Mouse (Mus musculus) frontal cortex, postnatal 14 days (tissue): ENCODE results near the gene Slc6a12.
"Not testable (repeated sequence)": the region's sequence is repeated elsewhere in the genome, so short reads cannot be mapped to it uniquely, and the experiment has no call there.

Experiments
- DNase-seq, 2 experiments: peaks; one replicate each; pipeline ENCODE4 v3.0.0; 2022; ENCODE audit warnings: low spot score in 2 of 2

Gene Slc6a12

DNA sequence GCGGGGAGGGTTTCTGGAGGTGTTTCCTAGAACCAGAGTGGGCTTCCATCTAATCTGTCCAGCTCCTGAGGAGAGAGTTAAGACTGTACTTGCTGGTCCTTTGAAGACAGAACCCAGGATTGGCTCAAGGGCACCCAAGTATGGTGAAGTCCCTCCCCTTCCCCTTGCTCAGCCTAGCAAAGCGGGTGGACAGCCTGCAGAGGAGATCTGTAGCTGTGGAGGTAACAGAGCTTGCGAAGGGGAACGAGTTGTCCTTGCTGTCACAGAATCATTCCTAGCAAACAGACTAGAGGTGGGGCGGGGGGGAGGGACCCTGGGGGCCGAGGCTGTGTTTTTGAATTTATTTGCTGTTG is 871 bp downstream of the Slc6a12 start:
- DNase-seq: no peak

DNA sequence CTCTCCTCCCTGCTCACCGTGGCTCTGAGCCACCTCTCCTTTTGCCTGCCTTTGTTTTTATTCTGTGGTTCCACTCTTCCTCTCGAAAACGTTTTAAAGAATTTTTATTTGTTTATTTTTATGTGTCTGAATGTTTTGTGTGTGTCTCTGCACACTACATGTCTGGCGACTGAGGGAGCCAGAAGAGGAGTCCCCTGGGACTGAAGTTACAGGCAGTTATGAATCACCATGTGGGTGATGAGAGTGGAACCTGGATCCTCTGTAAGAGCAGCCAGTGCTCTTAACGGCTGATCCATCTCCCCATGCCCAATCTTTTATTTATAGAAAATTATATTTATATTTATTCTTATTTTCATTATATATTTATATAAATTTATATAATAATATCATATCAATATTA is 1.5 kb downstream of the Slc6a12 start:
- no peak for DNase-seq

DNA sequence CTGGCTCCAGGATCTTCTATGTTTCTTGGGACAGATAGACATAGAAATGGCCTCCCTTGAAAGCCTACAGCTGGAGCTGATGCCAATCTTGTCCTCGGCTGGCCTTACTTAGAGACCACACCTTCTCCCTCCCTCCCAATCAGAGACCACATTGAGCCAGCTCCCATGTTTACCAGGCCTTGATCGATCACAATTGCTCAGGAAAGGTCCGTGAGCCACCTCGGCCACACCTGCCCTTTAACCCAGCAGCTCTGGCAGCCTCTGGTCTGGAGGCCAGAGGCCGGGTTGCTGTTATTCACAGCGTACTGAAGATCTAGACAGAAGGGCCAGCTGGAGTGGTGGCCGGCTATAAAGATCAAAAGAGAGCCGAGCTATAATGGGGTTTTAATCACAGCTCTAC is 3.6 kb downstream of the Slc6a12 start:
- DNase-seq: no peak

DNA sequence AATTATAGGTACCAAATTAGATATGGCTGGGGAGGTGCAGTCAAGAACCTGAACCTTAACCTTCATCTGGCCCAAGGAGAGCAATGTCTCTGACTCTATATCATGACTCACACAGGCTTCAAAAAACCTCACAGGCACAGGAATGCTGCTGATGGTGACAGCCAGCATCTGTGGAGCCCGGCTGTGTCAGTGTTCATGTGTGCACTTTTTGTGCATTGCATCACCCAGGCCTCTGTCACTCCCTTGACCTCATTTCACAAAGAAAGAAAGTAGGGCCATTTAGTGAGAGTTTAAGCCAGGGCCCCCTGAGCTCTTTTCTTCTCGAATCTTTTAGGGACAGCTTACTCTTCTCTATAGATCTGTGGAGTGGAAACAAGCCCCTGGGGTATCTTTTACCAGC is 9.4 kb downstream of the Slc6a12 start:
- no peak for DNase-seq

DNA sequence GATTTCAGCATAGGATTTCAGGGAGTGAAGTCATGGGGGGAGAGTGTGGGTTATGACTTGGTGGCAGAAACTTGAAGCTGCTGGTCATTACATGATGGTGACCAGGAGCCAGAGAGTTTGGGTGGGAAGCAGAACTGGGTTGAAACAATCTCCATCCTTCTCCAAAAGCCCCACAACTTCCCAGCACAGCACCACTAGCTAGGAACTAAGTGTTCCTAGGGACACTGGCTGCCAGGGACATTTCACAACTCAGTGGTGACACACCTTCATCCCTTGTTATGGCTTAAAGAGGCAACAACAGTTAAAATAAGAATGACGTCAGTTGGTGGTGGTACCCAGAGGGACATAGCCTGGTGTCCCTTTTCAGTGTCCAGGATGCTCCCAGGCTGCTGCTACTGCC is 13.2 kb downstream of the Slc6a12 start:
- no peak for DNase-seq

DNA sequence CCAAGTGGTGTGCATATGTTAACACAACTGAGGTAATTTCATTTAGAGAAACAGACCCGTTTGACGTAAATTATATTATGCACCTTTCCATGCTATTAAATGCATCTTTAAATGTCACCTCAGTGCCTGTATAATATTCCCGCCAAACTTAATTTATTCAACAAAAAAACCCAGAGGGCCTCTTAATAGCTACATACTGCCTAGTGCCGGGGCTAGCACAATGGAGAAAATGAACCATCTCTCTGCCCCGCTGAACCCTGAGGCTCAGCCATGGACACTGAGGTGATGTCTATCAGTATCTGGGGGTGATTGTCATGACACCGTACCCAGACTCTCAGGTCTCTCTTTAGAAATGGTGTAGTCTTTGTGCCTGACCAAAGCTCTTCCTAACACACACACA is 14.4 kb downstream of the Slc6a12 start:
- no peak for DNase-seq

DNA sequence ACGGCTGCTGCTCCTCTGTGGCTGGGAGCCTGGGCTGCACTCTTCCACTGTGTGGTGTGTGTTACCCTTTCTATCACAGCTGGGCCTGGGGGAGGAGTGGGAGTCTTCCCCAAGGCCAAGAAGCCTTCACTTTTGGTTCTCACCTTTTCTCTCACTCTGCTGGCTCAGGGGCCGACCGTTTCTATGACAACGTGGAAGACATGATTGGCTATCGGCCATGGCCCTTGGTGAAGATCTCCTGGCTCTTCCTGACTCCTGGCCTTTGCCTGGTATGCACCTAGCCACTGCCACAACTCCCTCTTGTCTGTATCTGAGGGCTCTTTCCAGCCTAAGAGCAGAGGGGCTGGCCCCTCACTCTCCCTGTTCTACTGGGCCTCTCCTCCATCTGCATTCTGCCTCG is 20.2 kb downstream of the Slc6a12 start:
- DNase-seq: no peak

DNA sequence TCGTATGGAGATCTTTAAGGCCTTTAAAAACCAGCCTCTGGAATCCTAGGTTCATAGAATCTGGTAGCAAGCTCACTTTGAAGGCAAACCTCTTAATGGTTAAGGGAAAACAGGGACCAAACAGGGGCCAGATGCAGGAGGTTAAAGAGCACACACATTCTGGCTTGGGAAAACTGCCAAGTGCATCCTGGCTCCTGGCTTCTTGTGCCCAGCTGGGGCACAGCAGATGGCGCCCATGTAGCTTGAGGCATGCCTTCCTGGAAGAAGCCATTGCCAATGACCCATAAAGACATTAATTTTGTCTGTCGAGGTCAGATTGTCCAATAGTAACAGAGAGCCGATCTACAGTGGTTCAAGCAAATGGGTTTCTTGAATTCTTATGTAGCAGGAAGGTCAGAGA is 21.1 kb downstream of the Slc6a12 start:
- DNase-seq: no peak

DNA sequence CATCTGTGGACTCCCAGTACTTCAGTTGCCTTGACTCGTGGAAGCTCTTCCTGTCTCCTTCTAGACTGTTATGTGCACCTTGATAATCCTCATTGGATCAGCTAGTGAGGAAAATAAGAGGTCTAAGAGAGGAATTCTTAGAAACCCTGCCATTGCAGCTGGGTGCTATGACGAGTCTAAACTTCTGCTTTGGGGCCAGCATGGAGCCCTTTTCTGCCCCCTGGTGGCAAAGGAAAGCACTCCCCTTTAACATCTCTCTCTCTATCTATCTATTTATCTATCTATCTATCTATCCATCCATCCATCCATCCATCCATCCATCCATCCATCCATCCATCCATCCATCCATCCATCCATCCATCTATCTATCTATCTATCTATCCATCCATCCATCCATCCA is 23.7 kb downstream of the Slc6a12 start:
- not testable (repeated sequence) for DNase-seq

DNA sequence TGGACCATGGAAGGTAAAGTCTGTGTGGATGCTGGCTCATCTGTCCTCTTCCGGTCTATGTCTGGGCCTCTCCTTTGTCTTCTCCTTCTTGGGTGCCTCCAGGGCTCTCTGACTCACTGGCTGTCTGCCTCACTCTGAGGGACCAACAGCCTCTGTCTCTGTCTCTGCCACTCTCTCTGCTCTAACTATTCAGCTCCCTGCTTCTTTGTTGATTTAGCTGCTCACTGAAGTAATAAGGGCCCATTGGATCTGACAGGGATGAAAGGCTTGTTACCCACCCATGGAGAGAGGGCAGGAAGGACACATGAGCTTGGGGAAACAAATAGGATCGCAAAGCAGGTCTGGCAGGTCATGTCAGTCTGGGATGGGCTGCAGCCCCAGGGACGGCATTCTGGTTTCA is 24.2 kb downstream of the Slc6a12 start:
- DNase-seq: no peak

DNA sequence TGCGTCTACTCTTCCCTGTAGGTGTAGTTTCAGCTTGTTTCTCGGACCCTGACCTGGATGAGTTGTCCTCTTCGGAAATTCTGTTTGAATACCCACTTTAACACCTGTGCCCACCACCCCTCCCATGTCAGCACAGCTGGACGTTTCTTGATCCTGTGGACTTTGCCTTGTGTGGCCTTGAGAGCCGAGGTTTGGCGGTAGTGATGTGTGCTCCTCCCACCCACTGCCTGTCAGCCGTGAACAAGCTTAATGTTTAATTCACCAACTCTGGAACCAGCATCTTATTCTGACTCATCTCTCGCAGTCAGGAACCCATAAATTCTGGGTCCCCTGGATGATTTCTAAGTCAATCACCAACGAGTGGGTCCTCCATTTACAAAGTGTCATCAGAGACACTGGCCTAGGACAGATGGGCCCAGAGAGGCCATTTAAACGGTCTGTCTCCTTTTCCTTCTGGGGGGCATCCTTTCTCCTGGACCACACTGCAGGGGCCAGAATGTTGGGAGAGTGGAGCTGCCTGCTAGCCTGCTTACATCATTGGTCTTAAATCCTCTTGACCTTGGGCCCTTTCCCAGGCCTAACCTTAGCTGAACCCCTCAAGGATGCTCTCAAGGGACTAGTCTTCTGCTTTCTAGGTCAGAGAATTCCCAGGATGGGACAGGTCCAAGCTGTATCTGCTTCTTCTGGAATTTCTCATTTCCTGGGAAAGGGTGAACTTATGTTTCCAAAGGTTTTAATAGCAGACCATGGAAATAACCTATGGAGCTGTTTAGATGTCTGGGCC is 28.5 kb downstream of the Slc6a12 start:
- DNase-seq: no peak

DNA sequence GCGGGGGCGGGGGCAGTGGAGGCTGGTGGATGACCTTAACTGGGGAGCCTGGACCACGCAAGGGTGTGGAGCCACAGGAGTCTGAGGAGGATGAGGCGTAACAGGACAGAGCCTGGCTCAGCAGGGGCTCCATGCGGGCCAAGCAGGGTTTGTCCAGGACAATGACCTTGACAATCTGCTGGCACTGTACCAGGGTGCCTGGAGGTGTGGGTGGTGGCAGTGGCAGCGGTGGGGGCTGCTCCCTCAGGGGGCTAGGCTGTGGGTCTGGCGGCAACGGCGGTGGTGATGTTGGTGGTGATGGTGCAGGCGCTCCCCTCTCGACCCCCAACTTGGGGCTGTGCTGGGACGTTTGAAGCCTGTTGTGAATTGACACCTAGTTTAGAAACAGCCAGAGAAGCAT is 33.3 kb downstream of the Slc6a12 start:
- no peak for DNase-seq

DNA sequence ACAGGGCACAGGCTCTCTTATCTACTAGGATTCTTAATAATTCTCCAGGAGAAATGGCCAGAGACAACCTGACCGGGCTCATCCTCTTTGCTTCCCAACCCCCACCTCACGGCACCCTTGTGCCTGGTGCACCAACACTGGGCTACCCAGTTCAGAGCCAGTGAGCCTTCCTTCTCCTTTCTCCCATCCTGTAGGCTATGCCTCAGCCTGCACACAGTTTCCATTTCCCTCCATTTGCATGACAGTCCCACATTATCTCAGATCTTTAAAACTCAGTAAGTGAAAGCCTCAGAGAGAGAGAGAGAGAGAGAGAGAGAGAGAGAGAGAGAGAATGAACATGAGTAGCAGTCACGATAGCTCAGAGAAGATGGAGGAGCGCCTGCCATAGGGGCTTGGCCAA is 35.4 kb downstream of the Slc6a12 start:
- DNase-seq: no peak

DNA sequence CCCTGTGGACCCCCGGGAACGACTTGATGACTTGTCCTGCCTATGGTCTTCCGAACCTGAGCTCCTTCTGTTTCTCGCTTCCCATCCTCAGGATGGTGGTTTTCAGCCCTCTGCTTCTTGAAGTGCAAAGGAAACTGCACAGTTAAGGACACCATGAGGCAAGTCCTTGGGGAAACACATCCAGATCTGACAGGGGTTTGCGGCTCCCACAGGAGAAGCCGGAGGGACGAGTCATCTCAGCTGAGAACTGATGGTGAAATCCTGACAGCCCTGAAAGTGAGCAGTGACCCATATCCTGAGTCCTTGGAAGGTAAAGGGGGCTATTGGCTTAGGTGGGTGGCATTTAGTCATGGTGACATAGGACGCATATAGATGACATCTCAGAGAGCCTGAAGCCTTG is 37.7 kb downstream of the Slc6a12 start:
- DNase-seq: no peak

DNA sequence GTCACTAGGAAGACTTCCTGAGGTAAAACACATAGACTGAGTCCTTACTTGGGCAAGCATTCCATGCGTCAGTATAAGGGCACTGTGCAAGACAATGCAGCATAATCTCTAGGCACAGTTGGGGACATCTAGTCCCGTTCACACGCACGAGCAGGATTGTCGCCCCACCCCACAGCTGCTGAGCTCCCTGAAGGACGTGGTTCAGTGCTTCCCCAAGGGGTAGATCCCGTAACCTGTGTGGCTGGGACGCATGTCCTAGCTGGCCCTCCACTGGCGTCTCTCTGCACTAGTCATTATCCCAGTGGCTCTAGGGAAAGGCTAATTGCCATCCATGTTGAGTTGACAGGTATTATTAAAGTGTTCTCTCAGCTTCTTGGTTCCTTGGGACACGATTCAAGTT is 39.2 kb downstream of the Slc6a12 start:
- DNase-seq: no peak

DNA sequence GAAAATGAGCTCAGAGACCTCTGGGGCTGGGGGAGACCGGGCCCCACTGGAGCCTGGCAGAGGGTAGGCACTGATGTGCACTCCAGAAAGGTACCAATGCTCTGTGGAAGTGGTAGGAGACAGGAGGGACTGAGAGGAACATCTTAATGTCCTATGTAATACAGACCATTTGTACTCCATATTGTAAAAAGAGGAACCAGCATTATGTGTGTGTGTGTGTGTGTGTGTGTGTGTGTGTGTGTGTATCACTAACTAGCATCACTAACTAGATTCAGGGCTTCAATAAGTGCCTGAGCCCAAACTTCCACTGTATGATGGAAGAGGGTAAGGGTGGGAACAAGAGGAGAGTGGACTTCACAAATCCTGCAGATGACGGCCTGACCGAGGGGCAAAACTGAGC is 42.5 kb downstream of the Slc6a12 start:
- no peak for DNase-seq

DNA sequence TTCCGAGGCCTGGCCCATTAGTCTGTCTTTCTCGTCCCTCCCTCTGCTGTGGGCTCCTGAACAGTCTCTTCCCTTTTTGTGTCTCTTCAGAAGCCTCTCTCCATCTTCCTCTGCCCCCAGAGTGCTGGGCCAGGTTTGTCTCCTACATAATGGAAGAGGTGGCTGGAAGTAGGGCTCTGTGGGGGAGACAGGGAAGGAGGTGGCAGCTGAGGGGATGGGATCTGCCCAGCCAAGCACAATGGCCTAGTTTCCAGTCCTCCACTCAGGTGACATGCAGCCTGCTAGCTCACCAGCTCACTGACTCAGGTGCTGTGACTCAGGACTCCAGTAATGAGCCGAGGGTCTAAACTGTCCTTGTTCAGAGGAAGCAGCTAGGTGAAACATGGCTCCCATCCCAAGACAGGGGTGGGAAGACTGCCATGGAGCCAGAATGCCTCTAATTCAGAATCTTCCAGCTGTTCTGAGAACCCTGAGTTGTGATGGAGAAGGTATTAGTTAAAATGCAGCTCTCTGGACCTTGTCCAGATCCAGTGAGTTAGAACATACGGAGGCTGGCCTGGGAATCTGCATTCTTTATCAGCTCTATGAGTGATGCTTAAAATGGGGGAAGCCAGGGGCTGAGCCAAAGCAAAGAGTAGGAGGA is 49.9 kb downstream of the Slc6a12 start:
- DNase-seq: no peak

DNA sequence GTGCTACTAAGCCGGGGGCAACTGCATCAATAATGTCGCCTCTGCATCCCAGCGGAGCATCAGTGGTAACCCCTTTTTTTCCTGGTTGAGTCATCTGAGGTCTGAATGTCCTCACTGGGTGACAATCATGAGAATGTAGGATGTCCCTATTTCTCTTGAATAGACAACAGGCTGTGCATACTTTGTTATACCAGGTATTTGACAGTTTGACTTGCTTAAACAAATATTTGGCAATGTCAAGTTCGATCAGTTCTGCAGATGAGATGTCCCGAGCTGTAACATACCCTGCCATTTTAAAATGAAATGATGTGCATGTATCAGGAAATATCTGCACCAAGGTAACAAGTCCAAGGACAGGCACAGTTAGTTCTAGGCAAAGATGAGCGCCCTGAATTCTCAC is 58.3 kb downstream of the Slc6a12 start:
- no peak for DNase-seq

DNA sequence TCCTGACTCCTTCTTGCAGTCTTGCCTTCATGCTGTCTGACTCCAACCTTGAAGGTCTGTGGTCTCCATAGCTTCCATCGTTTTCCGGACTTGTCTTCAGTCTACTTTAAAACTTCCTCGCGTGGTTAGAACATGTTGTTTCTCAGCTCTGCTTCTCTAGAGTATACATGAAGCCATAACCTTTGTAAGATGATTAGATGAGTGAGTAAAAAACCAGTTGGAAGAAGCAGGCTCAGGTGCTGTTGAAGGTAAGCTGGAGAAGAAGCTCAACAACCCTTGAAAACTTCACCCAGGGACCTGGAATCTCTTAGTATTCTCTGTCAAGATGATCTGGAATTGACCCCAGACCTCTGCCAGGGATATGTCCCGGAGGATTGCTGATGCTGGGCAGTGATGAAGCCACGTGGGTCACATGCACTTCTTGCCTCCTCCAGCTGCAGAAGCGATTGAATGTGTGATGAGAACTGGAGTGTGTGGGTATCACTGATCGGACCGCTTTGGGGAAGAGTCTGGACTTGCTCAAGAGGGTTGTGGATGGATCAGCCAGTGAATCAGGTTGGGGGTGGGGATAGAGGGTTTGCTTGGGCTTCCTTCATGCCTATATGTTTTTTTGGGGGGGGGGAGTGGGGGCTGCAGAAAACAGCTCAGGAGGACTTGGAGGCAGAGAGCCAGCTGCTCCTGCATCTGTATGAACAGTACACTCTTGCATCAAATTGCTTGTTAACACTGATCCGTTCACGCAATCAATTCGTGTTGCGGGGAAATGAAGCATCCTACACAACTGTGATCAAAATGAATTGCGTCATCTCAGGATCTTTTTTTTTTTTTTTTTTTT is 59.2 kb downstream of the Slc6a12 start:
- no peak for DNase-seq

DNA sequence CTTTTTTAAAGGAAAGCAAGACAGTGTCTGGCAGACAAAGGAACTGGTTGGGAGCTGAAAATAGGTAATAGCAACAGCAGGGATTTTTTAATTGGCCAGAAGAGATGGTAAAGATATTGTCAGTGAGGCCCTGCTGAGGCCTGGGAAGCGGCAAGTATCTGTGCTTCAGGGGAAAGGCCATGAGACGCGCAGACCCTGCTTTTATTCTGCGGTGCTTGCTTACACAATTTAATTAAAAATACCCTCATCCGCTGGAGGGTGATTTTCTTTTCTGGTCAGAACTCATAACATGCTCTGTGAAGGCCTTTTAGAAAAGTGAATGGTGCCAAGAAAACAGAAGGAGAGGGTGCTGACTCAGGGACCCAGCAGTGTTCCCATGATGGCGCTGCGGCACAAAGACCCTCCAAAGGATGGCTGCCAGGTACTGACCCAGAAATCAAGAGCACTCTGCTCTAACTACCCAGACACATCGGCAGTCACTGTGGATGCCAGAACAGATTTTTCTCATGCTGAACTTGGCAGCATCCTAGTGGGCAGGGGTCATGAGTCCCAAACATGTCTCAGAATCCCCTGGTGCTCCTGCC is 59.9 kb downstream of the Slc6a12 start:
- no peak for DNase-seq

DNA sequence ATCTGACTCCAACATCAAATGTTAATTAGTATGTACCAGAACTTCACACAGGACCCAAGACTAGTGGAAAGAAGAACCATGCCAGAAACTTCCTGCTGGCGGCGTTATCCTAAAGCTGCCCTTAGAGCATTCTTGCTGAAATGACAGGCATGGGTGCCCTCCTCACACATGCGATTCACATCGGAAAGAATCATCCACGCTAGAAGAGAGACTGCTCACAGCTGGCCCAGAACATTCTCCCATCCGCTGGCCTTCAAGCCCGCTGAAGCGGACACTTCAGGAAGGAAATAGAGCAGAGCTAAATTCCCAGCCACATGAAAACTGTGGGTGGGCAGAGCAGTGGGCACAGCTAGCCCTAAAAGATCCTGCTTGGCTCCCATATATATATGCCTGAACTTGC is 62.4 kb downstream of the Slc6a12 start:
- no peak for DNase-seq

DNA sequence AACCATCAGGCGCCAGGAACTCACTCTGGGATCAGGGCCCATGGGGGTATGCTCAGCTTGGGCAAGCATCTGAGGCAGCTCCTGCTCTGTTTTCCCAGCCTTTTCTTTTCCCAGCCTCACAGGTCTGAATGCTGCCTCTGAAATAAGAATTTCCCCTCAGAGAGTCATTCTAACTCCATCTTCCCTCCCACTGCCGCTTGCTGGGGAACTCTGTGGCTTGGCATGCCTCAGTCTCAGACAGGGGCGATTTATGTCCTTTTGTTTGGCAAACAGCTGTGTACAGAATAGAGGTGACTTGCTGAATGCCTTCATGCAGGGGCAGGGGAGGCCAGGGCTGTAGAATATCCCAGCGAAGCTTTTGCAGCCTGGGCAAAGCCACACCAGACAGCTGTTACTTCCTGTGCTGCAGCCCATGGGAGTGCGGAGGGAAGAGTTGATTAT is 64.7 kb downstream of the Slc6a12 start:
- DNase-seq: no peak
